Mouse (Mus musculus) liver, embryonic 12.5 days (tissue): Measurements from ENCODE around the gene Itga10. TPM values are rescaled to one million over a fixed set of nuclear protein-coding genes. Genes with fewer than 3 reads are reported as not detected.
"Not testable (repeated sequence)": the region's sequence is repeated elsewhere in the genome, so short reads cannot be mapped to it uniquely, and the experiment has no call there.

Source experiments
- ATAC-seq: fragments of 200-750 bp; cut with Nextera tagmentation; 2 replicates; pipeline ENCODE4 v1.8.0; 2017; ENCODE audit warnings: moderate number of reproducible peaks, mild to moderate bottlenecking, moderate library complexity
- H3K27ac ChIP-seq: fragments of 300-500 bp; sonication (generic); 2 replicates; pipeline ENCODE4 v1.5.1; 2016; ENCODE audit warnings: mild to moderate bottlenecking
- H3K27me3 ChIP-seq: fragments of 300-500 bp; sonication (generic); replicated peaks from 2 replicates; pipeline ENCODE4 v1.6.1; 2016; ENCODE audit warnings: mild to moderate bottlenecking, moderate library complexity
- H3K36me3 ChIP-seq: fragments of 300-500 bp; sonication (generic); 2 replicates; pipeline ENCODE4 v1.6.1; 2016; ENCODE audit warnings: mild to moderate bottlenecking, moderate library complexity
- H3K4me1 ChIP-seq: fragments of 300-500 bp; sonication (generic); 2 replicates; pipeline ENCODE4 v1.6.1; 2016
- H3K4me2 ChIP-seq: fragments of 300-500 bp; sonication (generic); 2 replicates; pipeline ENCODE4 v1.6.1; 2016; ENCODE audit warnings: mild to moderate bottlenecking, moderate library complexity
- H3K4me3 ChIP-seq: fragments of 300-500 bp; sonication (generic); 2 replicates; pipeline ENCODE4 v1.5.1; 2016; ENCODE audit warnings: mild to moderate bottlenecking, moderate library complexity
- H3K9ac ChIP-seq: fragments of 300-500 bp; sonication (generic); 2 replicates; pipeline ENCODE4 v1.6.1; 2016; ENCODE audit warnings: mild to moderate bottlenecking, moderate library complexity
- H3K9me3 ChIP-seq: fragments of 300-500 bp; sonication (generic); replicated peaks from 2 replicates; pipeline ENCODE4 v1.6.1; 2016; ENCODE audit warnings: mild to moderate bottlenecking, moderate library complexity
- WGBS: fragments of 180-500 bp; shearing (Covaris S2); methylation state at CpG from one replicate; pipeline ENCODE4 v1.1.7; 2016; ENCODE audit not compliant: insufficient replicate concordance; 5-methylcytosine and 5-hydroxymethylcytosine counted together
- polyA plus RNA-seq: library from polyadenylated mRNA; unstranded; fragments of >200 nt; fragmentation: Nextera tagmentation; extraction: Ambion mirVana; gene quantifications from 2 replicates; pipeline ENCODE4 v1.2.1, GENCODE M21; 2016

Gene Itga10
- polyA plus RNA-seq, 1 experiment from 2014 or later = 0.30 TPM

GRCm38 (mm10) chr3:96601941-96602703, 43.3 kb upstream of the Itga10 start:
- WGBS = 50% methylated on average over 10 of the region's 10 CpGs
- ATAC-seq = no peak
- Histone ChIP-seq H3K36me3 (no peaks in the 10 kb centered on the region), H3K4me1 (peaks cover 28% of the 10 kb centered on the region), H3K27ac (peak overlapping the region; percentile 3; the same call in 1 of the 2 replicates), H3K4me2 (peak overlapping the region; percentile 93), H3K9ac (no peak overlapping the region; the same call in 1 of the 2 replicates), H3K27me3 (peaks cover 63% of the 10 kb centered on the region), H3K9me3 (no peaks in the 10 kb centered on the region), H3K4me3 (peak overlapping the region; percentile 68)

GRCm38 (mm10) chr3:96602704-96603084, 42.7 kb upstream of the Itga10 start:
- no peak overlapping the region for H3K9ac ChIP-seq
- ATAC-seq = no peak
- WGBS = 51% methylated on average over 5 of the region's 5 CpGs

GRCm38 (mm10) chr3:96603311-96603710, 42.1 kb upstream of the Itga10 start:
- Histone ChIP-seq H3K4me2 (no peak overlapping the region), H3K9ac (no peak overlapping the region), H3K36me3 (no peaks in the 10 kb centered on the region), H3K27me3 (peaks cover 52% of the 10 kb centered on the region), H3K4me1 (peaks cover 16% of the 10 kb centered on the region), H3K27ac (no peak overlapping the region), H3K4me3 (no peak overlapping the region), H3K9me3 (no peaks in the 10 kb centered on the region)
- ATAC-seq = no peak
- 75% methylated on average over 5 of the region's 5 CpGs for WGBS

More at GRCm38 (mm10) chr3:96602704-96603084, 42.7 kb upstream of the Itga10 start:
- Histone ChIP-seq H3K27ac (no peak overlapping the region), H3K27me3 (peaks cover 58% of the 10 kb centered on the region), H3K9me3 (no peaks in the 10 kb centered on the region), H3K36me3 (no peaks in the 10 kb centered on the region), H3K4me2 (peak overlapping the region; percentile 93; the same call in 1 of the 2 replicates), H3K4me1 (peaks cover 22% of the 10 kb centered on the region), H3K4me3 (0 out of 2 replicates have a peak overlapping the region, but pooled peaks have one; percentile 68)

GRCm38 (mm10) chr3:96606007-96606406, 39.4 kb upstream of the Itga10 start:
- H3K9ac ChIP-seq, H3K9me3 ChIP-seq, H3K4me1 ChIP-seq, H3K36me3 ChIP-seq, H3K4me2 ChIP-seq, H3K4me3 ChIP-seq, ATAC-seq, H3K27ac ChIP-seq: not testable (repeated sequence)
- 75% methylated on average over 4 of the region's 4 CpGs for WGBS
- peaks cover 25% of the 10 kb centered on the region for H3K27me3 ChIP-seq

GRCm38 (mm10) chr3:96606618-96607017, 38.8 kb upstream of the Itga10 start:
- H3K27me3 ChIP-seq = peaks cover 18% of the 10 kb centered on the region
- WGBS = 71% methylated on average over 4 of the region's 4 CpGs
- no peak overlapping the region for H3K4me2 ChIP-seq
- ATAC-seq = no peak
- no peaks in the 10 kb centered on the region for H3K9me3 ChIP-seq
- H3K27ac ChIP-seq = no peak overlapping the region
- H3K4me1 ChIP-seq = peaks cover 1% of the 10 kb centered on the region; the same call in 1 of the 2 replicates
- no peak overlapping the region for H3K4me3 ChIP-seq
- H3K36me3 ChIP-seq = no peaks in the 10 kb centered on the region
- H3K9ac ChIP-seq = no peak overlapping the region

GRCm38 (mm10) chr3:96617941-96618340, 27.4 kb upstream of the Itga10 start:
- Histone ChIP-seq H3K36me3 (peaks cover 43% of the 10 kb centered on the region), H3K27ac (no peak overlapping the region), H3K9ac (no peak overlapping the region), H3K4me3 (no peak overlapping the region), H3K9me3 (no peaks in the 10 kb centered on the region), H3K27me3 (no peaks in the 10 kb centered on the region), H3K4me1 (no peaks in the 10 kb centered on the region), H3K4me2 (no peak overlapping the region)
- WGBS = 80% methylated on average over 3 of the region's 3 CpGs
- ATAC-seq = no peak

GRCm38 (mm10) chr3:96623201-96623600, 22.2 kb upstream of the Itga10 start:
- 74% methylated on average over 4 of the region's 4 CpGs for WGBS
- ATAC-seq = no peak
- Histone ChIP-seq H3K9me3 (no peaks in the 10 kb centered on the region), H3K36me3 (peaks cover 50% of the 10 kb centered on the region), H3K27me3 (no peaks in the 10 kb centered on the region), H3K27ac (no peak overlapping the region), H3K4me2 (no peak overlapping the region), H3K4me3 (no peak overlapping the region), H3K4me1 (no peaks in the 10 kb centered on the region), H3K9ac (no peak overlapping the region)

GRCm38 (mm10) chr3:96629729-96630600, 15.4 kb upstream of the Itga10 start, which contains the start of gene Rbm8a:
TSS of gene Rbm8a (plus strand) at chr3:96629933.
- Histone ChIP-seq H3K9ac (peak within 1 kb of the TSS; percentile 86), H3K9me3 (no peaks in the 10 kb centered on the region), H3K27me3 (no peaks in the 10 kb centered on the region), H3K36me3 (peaks cover 33% of the 10 kb centered on the region), H3K4me2 (peak within 1 kb of the TSS; percentile 71), H3K4me3 (peak within 1 kb of the TSS; percentile 84), H3K4me1 (peaks cover 38% of the 10 kb centered on the region), H3K27ac (peak within 1 kb of the TSS; percentile 71)
- peak; percentile 94 for ATAC-seq
- under 1% methylated on average over 48 of the region's 48 CpGs for WGBS

GRCm38 (mm10) chr3:96632058-96632457, 13.3 kb upstream of the Itga10 start:
- no peak overlapping the region for H3K9ac ChIP-seq
- H3K9me3 ChIP-seq = no peaks in the 10 kb centered on the region
- peaks cover 31% of the 10 kb centered on the region for H3K36me3 ChIP-seq
- no peaks in the 10 kb centered on the region for H3K27me3 ChIP-seq
- no peak overlapping the region for H3K27ac ChIP-seq
- no peak for ATAC-seq
- no peak overlapping the region for H3K4me3 ChIP-seq
- H3K4me2 ChIP-seq = no peak overlapping the region
- H3K4me1 ChIP-seq = peaks cover 54% of the 10 kb centered on the region

- no peak overlapping the region for H3K4me3 ChIP-seq
- H3K36me3 ChIP-seq = peaks cover 50% of the 10 kb centered on the region
- H3K27me3 ChIP-seq = no peaks in the 10 kb centered on the region
- ATAC-seq = no peak
- no peak overlapping the region; the same call in 1 of the 2 replicates for H3K27ac ChIP-seq
- H3K9ac ChIP-seq = no peak overlapping the region
- peaks cover 51% of the 10 kb centered on the region for H3K4me1 ChIP-seq
- WGBS = 34% methylated on average over 1 of the region's 1 CpGs
- no peak overlapping the region for H3K4me2 ChIP-seq
- no peaks in the 10 kb centered on the region for H3K9me3 ChIP-seq
These were observed 11.4 kb upstream of the Itga10 start for GRCm38 (mm10) chr3:96634015-96634414.

- ATAC-seq = peak; percentile 89
- H3K9ac ChIP-seq = peak within 1 kb of the TSS; percentile 97
- H3K27me3 ChIP-seq = no peaks in the 10 kb centered on the region
- peak within 1 kb of the TSS; percentile 90 for H3K4me3 ChIP-seq
- peaks cover 48% of the 10 kb centered on the region for H3K4me1 ChIP-seq
- 2% methylated on average over 60 of the region's 60 CpGs for WGBS
- H3K9me3 ChIP-seq = no peaks in the 10 kb centered on the region
- peak within 1 kb of the TSS; percentile 91 for H3K4me2 ChIP-seq
- H3K27ac ChIP-seq = peak within 1 kb of the TSS; percentile 85
- peaks cover 61% of the 10 kb centered on the region for H3K36me3 ChIP-seq
These were observed 10.2 kb upstream of the Itga10 start, which contains the start of the genes Pex11b and Gm42957 for GRCm38 (mm10) chr3:96634928-96635879. TSS of gene Pex11b (plus strand) at chr3:96635376. TSS of gene Gm42957 (plus strand) at chr3:96635474.
